In genomic region chr13:41018236-41018635, GRCm38 (mm10) we compare ENCODE assay signal across 16 mouse cellular contexts. TPM values are rescaled to one million over a fixed set of nuclear protein-coding genes. Genes with fewer than 3 reads are reported as not detected.
DNase-seq lines count a peak whose midpoint lies in the region; ATAC-seq lines count a peak whose summit lies in the region.
"Had no signal": no experiment of that assay in that cellular context is flagged by ENCODE, and none has a peak within 500 bp of the region (broad histone marks: within the 10 kb centered on the region; RNA-seq: fewer than 3 reads in every experiment).

No protein-coding gene starts in this region.

- no peak overlapping the region for H3K4me2 ChIP-seq in hindbrain, embryonic 11.5 days (replicated peaks; ENCODE audit: low read depth, low read length)
- no peak overlapping the region for H3K4me2 ChIP-seq in midbrain, embryonic 15.5 days
- no peak overlapping the region for H3K4me2 ChIP-seq in embryonic facial prominence, embryonic 12.5 days (replicated peaks)
- peak overlapping the region; percentile 82 for H3K4me2 ChIP-seq in liver, embryonic 15.5 days

- H3K9me3 ChIP-seq in hindbrain, embryonic 10.5 days = no peaks in the 10 kb centered on the region
- H3K9me3 ChIP-seq in hindbrain, embryonic 11.5 days (ENCODE audit: control insufficient read depth, low read length) = no peaks in the 10 kb centered on the region
- no peaks in the 10 kb centered on the region for H3K9me3 ChIP-seq in midbrain, embryonic 10.5 days (replicated peaks)
- H3K9me3 ChIP-seq in midbrain, embryonic 15.5 days = no peaks in the 10 kb centered on the region
- no peaks in the 10 kb centered on the region for H3K9me3 ChIP-seq in embryonic facial prominence, embryonic 12.5 days
- H3K9me3 ChIP-seq in liver, embryonic 15.5 days (replicated peaks) = no peaks in the 10 kb centered on the region
- H3K9me3 ChIP-seq: forebrain, embryonic 13.5 days; stomach, embryonic 15.5 days had no signal

- peak overlapping the region; percentile 23 for H3K4me3 ChIP-seq in hindbrain, embryonic 10.5 days
- H3K4me3 ChIP-seq in hindbrain, embryonic 11.5 days (ENCODE audit: low read depth, low read length) = no peak overlapping the region
- peak overlapping the region; percentile 16; the same call in 1 of the 2 replicates for H3K4me3 ChIP-seq in midbrain, embryonic 10.5 days
- H3K4me3 ChIP-seq in midbrain, embryonic 15.5 days = no peak overlapping the region
- H3K4me3 ChIP-seq in embryonic facial prominence, embryonic 12.5 days = no peak overlapping the region
- peak overlapping the region; percentile 75 for H3K4me3 ChIP-seq in liver, embryonic 15.5 days (replicated peaks)
- H3K4me3 ChIP-seq: layer of hippocampus, adult 2 months had no signal

- peaks cover 28% of the 10 kb centered on the region for H3K4me1 ChIP-seq in hindbrain, embryonic 10.5 days (replicated peaks)
- H3K4me1 ChIP-seq in hindbrain, embryonic 11.5 days (replicated peaks; ENCODE audit: control insufficient read depth, insufficient read depth, low read length) = no peaks in the 10 kb centered on the region; the same call in 1 of the 2 replicates
- H3K4me1 ChIP-seq in midbrain, embryonic 10.5 days = peaks cover 21% of the 10 kb centered on the region
- peaks cover 23% of the 10 kb centered on the region for H3K4me1 ChIP-seq in midbrain, embryonic 15.5 days
- H3K4me1 ChIP-seq in embryonic facial prominence, embryonic 12.5 days = peaks cover 9% of the 10 kb centered on the region
- peaks cover 76% of the 10 kb centered on the region for H3K4me1 ChIP-seq in liver, embryonic 15.5 days (replicated peaks)

- H3K27me3 ChIP-seq in hindbrain, embryonic 10.5 days (ENCODE audit: insufficient read depth, poor library complexity, severe bottlenecking) = no peaks in the 10 kb centered on the region
- no peaks in the 10 kb centered on the region for H3K27me3 ChIP-seq in hindbrain, embryonic 11.5 days (ENCODE audit: control insufficient read depth, insufficient read depth, low read length)
- H3K27me3 ChIP-seq in midbrain, embryonic 10.5 days (ENCODE audit: low read depth, poor library complexity, severe bottlenecking) = no peaks in the 10 kb centered on the region
- no peaks in the 10 kb centered on the region for H3K27me3 ChIP-seq in midbrain, embryonic 15.5 days (replicated peaks)
- no peaks in the 10 kb centered on the region for H3K27me3 ChIP-seq in embryonic facial prominence, embryonic 12.5 days
- H3K27me3 ChIP-seq in liver, embryonic 15.5 days = no peaks in the 10 kb centered on the region
- H3K27me3 ChIP-seq: forebrain, embryonic 13.5 days; stomach, embryonic 15.5 days had no signal

- WGBS in hindbrain, embryonic 10.5 days = 94% methylated on average over 9 of the region's 9 CpGs
- 93% methylated on average over 9 of the region's 9 CpGs for WGBS in hindbrain, embryonic 11.5 days
- 93% methylated on average over 9 of the region's 9 CpGs for WGBS in midbrain, embryonic 10.5 days
- WGBS in midbrain, embryonic 15.5 days = 96% methylated on average over 9 of the region's 9 CpGs
- 97% methylated on average over 9 of the region's 9 CpGs for WGBS in embryonic facial prominence, embryonic 12.5 days
- 39% methylated on average over 9 of the region's 9 CpGs for WGBS in liver, embryonic 15.5 days (ENCODE audit: insufficient replicate concordance)

- peaks cover 71% of the 10 kb centered on the region for H3K36me3 ChIP-seq in hindbrain, embryonic 10.5 days
- H3K36me3 ChIP-seq in hindbrain, embryonic 11.5 days (ENCODE audit: control insufficient read depth, insufficient read depth, low read length) = no peaks in the 10 kb centered on the region
- peaks cover 64% of the 10 kb centered on the region for H3K36me3 ChIP-seq in midbrain, embryonic 10.5 days
- 0 out of 2 replicates have a peak, but pooled peaks cover 4% of the 10 kb centered on the region for H3K36me3 ChIP-seq in midbrain, embryonic 15.5 days (replicated peaks)
- H3K36me3 ChIP-seq in embryonic facial prominence, embryonic 12.5 days = peaks cover 37% of the 10 kb centered on the region
- peaks cover 77% of the 10 kb centered on the region for H3K36me3 ChIP-seq in liver, embryonic 15.5 days (replicated peaks)

- no peak overlapping the region for H3K27ac ChIP-seq in hindbrain, embryonic 10.5 days
- no peak overlapping the region for H3K27ac ChIP-seq in hindbrain, embryonic 11.5 days (ENCODE audit: low read depth, low read length)
- peak overlapping the region; percentile 14; the same call in 1 of the 2 replicates for H3K27ac ChIP-seq in midbrain, embryonic 10.5 days (replicated peaks)
- no peak overlapping the region for H3K27ac ChIP-seq in midbrain, embryonic 15.5 days
- no peak overlapping the region for H3K27ac ChIP-seq in embryonic facial prominence, embryonic 12.5 days
- H3K27ac ChIP-seq in liver, embryonic 15.5 days (replicated peaks) = peak overlapping the region; percentile 93
- H3K27ac ChIP-seq: forebrain, embryonic 13.5 days; kidney, postnatal 0 days; layer of hippocampus, adult 2 months; stomach, embryonic 15.5 days had no signal

- no peak for ATAC-seq in hindbrain, embryonic 11.5 days (ENCODE audit: low FRiP score)
- ATAC-seq in midbrain, embryonic 15.5 days (replicated peaks) = no peak
- no peak for ATAC-seq in embryonic facial prominence, embryonic 12.5 days (ENCODE audit: insufficient number of reproducible peaks, insufficient read depth, low FRiP score, low TSS enrichment)
- ATAC-seq in liver, embryonic 15.5 days (ENCODE audit: insufficient read depth) = no peak
- ATAC-seq: forebrain, embryonic 13.5 days had no signal

- no peak for DNase-seq in hindbrain, embryonic 10.5 days (ENCODE audit: low spot score)
- DNase-seq in hindbrain, embryonic 11.5 days (ENCODE audit: low spot score) = no peak
- no peak for DNase-seq in midbrain, embryonic 10.5 days (ENCODE audit: low spot score)
- no peak for DNase-seq in embryo, embryonic 11 days
- DNase-seq in gastrocnemius, postnatal 25 days = no peak
- DNase-seq: adrenal gland, postnatal 14 days; cerebellum, adult 8-10 months; left cerebral cortex, postnatal 4 days; thymus, adult 2 months had no signal

- H3K9ac ChIP-seq in hindbrain, embryonic 11.5 days (ENCODE audit: low read depth, low read length) = no peak overlapping the region
- no peak overlapping the region for H3K9ac ChIP-seq in midbrain, embryonic 15.5 days
- H3K9ac ChIP-seq in embryonic facial prominence, embryonic 12.5 days = 0 out of 2 replicates have a peak overlapping the region, but pooled peaks have one; percentile 3
- H3K9ac ChIP-seq in liver, embryonic 15.5 days = peak overlapping the region; percentile 84
- H3K9ac ChIP-seq: stomach, embryonic 15.5 days had no signal

RNA-seq across cellular contexts. Expression of gene Tmem14c, which starts 2.1 kb away (rescaled TPM):
- 211 and 234 TPM in 2 replicates for polyA plus RNA-seq in hindbrain, embryonic 10.5 days (2016; fragmentation: Nextera tagmentation; extraction: Ambion mirVana)
- polyA plus RNA-seq in hindbrain, embryonic 11.5 days (2014; fragmentation: Nextera tagmentation; extraction: Ambion mirVana) = 201 and 205 TPM in 2 replicates
- polyA plus RNA-seq in midbrain, embryonic 10.5 days (2016; fragmentation: Nextera tagmentation; extraction: Ambion mirVana) = 213 and 233 TPM in 2 replicates
- polyA plus RNA-seq in midbrain, embryonic 15.5 days (2015; fragmentation: Nextera tagmentation; extraction: Ambion mirVana) = 107 and 110 TPM in 2 replicates
- polyA plus RNA-seq in embryonic facial prominence, embryonic 12.5 days (2016; fragmentation: Nextera tagmentation; extraction: Ambion mirVana) = 183 and 197 TPM in 2 replicates
- 670 and 685 TPM in 2 replicates for polyA plus RNA-seq in liver, embryonic 15.5 days (2015; fragmentation: Nextera tagmentation; extraction: Ambion mirVana)
- total RNA-seq in gastrocnemius, postnatal 25 days (2021) = 10 to 100 TPM; 80.7 to 82.9 TPM

RNA-seq across cellular contexts. Expression of gene Pak1ip1, which starts 17.4 kb away (rescaled TPM):
- 75.8 and 80.5 TPM in 2 replicates for polyA plus RNA-seq in hindbrain, embryonic 10.5 days (2016; fragmentation: Nextera tagmentation; extraction: Ambion mirVana)
- polyA plus RNA-seq in hindbrain, embryonic 11.5 days (2014; fragmentation: Nextera tagmentation; extraction: Ambion mirVana) = 90.7 and 94.8 TPM in 2 replicates
- 80.8 and 89.2 TPM in 2 replicates for polyA plus RNA-seq in midbrain, embryonic 10.5 days (2016; fragmentation: Nextera tagmentation; extraction: Ambion mirVana)
- polyA plus RNA-seq in midbrain, embryonic 15.5 days (2015; fragmentation: Nextera tagmentation; extraction: Ambion mirVana) = 56.2 and 61.4 TPM in 2 replicates
- polyA plus RNA-seq in embryonic facial prominence, embryonic 12.5 days (2016; fragmentation: Nextera tagmentation; extraction: Ambion mirVana) = 55.7 and 58.2 TPM in 2 replicates
- 53.5 and 56.0 TPM in 2 replicates for polyA plus RNA-seq in liver, embryonic 15.5 days (2015; fragmentation: Nextera tagmentation; extraction: Ambion mirVana)
- total RNA-seq in gastrocnemius, postnatal 25 days (2021) = 10 to 100 TPM; 24.5 to 26.3 TPM

Comparison
In these comparisons a context has a peak if more than half of its experiments do, and no peak if none do; other contexts are left out.
1. H3K27ac ChIP-seq: peak in midbrain, embryonic 10.5 days (single experiment) and liver, embryonic 15.5 days (single experiment); none in hindbrain, embryonic 10.5 days (single experiment), hindbrain, embryonic 11.5 days (single experiment), midbrain, embryonic 15.5 days (single experiment) and embryonic facial prominence, embryonic 12.5 days (single experiment).
2. H3K4me3 ChIP-seq: peak in hindbrain, embryonic 10.5 days (single experiment), midbrain, embryonic 10.5 days (single experiment) and liver, embryonic 15.5 days (single experiment); none in hindbrain, embryonic 11.5 days (single experiment), midbrain, embryonic 15.5 days (single experiment) and embryonic facial prominence, embryonic 12.5 days (single experiment).
3. H3K9ac ChIP-seq: peak in embryonic facial prominence, embryonic 12.5 days (single experiment) and liver, embryonic 15.5 days (single experiment); none in hindbrain, embryonic 11.5 days (single experiment) and midbrain, embryonic 15.5 days (single experiment).